Mouse (Mus musculus): ENCODE results near the gene Otud7b.

- TF ChIP-seq POLR2A (IDR thresholded peaks at IDR 0.05; ENCODE audit: borderline replicate concordance, extremely low read depth, insufficient read depth, insufficient read length, poor library complexity, severe bottlenecking) (no peak), CTCF (IDR thresholded peaks at IDR 0.05; ENCODE audit: borderline replicate concordance, extremely low read depth, insufficient read depth, insufficient read length) (no peak)
Measured at GRCm38 (mm10) chr3:96170976-96171545, 66.7 kb downstream of the Otud7b start.

Measured in brain, embryonic 14.5 days (tissue).